Comparison of ENCODE assay signal across 24 mouse cellular contexts in the genomic region with DNA sequence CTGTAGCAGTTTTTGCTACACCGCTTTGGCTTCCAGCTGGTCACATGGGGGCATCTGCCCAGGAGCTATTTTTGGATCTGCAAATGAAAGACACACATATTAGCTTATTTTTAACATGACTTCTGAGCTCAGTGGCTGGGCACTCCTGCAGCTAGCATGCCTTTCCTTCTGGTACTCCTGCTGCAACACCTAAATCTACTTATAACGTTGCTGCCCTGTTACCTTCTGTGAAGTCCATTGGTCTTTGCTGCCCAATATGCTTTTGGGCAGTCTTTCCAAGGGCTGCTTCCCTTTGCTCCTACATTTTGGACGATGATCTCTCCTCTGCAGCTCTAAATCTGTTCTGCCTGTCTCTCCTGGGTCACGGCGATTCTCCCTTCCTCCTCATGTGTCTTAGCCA. TPM values are rescaled to one million over a fixed set of nuclear protein-coding genes. Genes with fewer than 3 reads are reported as not detected.
DNase-seq lines count a peak whose midpoint lies in the region; TF ChIP-seq lines count a peak whose summit lies in the region.
"Had no signal": no experiment of that assay in that cellular context is flagged by ENCODE, and none has a peak within 500 bp of the region (broad histone marks: within the 10 kb centered on the region; RNA-seq: fewer than 3 reads in every experiment).

No protein-coding gene starts in this region.

- intact Hi-C loops in gastrocnemius, adult 2 months (cut with DNase I), result no loop called here

- WGBS in cerebellum, adult 2 months, result 17% methylated on average over 5 of the region's 5 CpGs

- TF ChIP-seq CTCF in gastrocnemius, adult 2 months (IDR thresholded peaks at IDR 0.05), result no peak
- no peak for TF ChIP-seq CTCF in cerebellum, adult 2 months (IDR thresholded peaks at IDR 0.05; ENCODE audit: borderline replicate concordance, insufficient read depth, low read depth, low read length)

- no peak for TF ChIP-seq POLR2A in cerebellum, adult 2 months (IDR thresholded peaks at IDR 0.05; ENCODE audit: borderline replicate concordance, insufficient read depth, low read length)

- no peaks in the 10 kb centered on the region for H3K27me3 ChIP-seq in cerebellum, adult 2 months (ENCODE audit: control insufficient read depth, insufficient read depth, low read length)
- H3K27me3 ChIP-seq: forebrain, embryonic 15.5 days; heart, embryonic 15.5 days; hindbrain, embryonic 13.5 days; Patski had no signal

- H3K27ac ChIP-seq in gastrocnemius, adult 2 months, result 0 out of 2 replicates have a peak overlapping the region, but pooled peaks have one; percentile 12
- peak overlapping the region; percentile 40; the same call in 1 of the 2 replicates for H3K27ac ChIP-seq in cerebellum, adult 2 months (ENCODE audit: insufficient read depth, low read length)
- H3K27ac ChIP-seq: forebrain, embryonic 10.5 days; forebrain, embryonic 15.5 days; heart, embryonic 15.5 days; hindbrain, embryonic 13.5 days; liver, embryonic 14.5 days had no signal

- peak; percentile 17 for DNase-seq in gastrocnemius, adult 2 months
- DNase-seq in gastrocnemius, postnatal 25 days, result no peak
- DNase-seq in cerebellum, adult 2 months, result peak; percentile 57 to 71
- peak; percentile 19 to 56 for DNase-seq in cerebellum, postnatal 14 days
- DNase-seq in kidney, postnatal 14 days, result no peak
- DNase-seq in ovary, postnatal 14 days (ENCODE audit: low spot score), result no peak
- DNase-seq in lung, postnatal 10 days, result no peak
- DNase-seq: adrenal gland, postnatal 14 days; kidney, adult 9 months; kidney, postnatal 10 days; layer of hippocampus, adult 9-11 months; liver; lung, adult 2 months; lung, postnatal 14 days; midbrain, embryonic 14.5 days; retina, postnatal 1 day; right cerebral cortex, postnatal 14 days; thymus, postnatal 25 days had no signal

- H3K4me3 ChIP-seq in gastrocnemius, adult 2 months, result peak overlapping the region; percentile 40
- no peak overlapping the region for H3K4me3 ChIP-seq in cerebellum, adult 2 months (replicated peaks; ENCODE audit: insufficient read depth, low read depth, low read length)
- H3K4me3 ChIP-seq: forebrain, embryonic 10.5 days; forebrain, embryonic 15.5 days; heart, embryonic 15.5 days; hindbrain, embryonic 13.5 days had no signal

- no peaks in the 10 kb centered on the region; the same call in 1 of the 2 replicates for H3K4me1 ChIP-seq in cerebellum, adult 2 months (ENCODE audit: control insufficient read depth, insufficient read depth, low read length)
- H3K4me1 ChIP-seq: forebrain, embryonic 10.5 days; forebrain, embryonic 15.5 days; heart, embryonic 15.5 days; hindbrain, embryonic 13.5 days had no signal

RNA-seq across cellular contexts. Expression of gene Dmac1, which starts 54.7 kb away (rescaled TPM):
- 10 to 100 TPM; 47.8 to 59.6 TPM for total RNA-seq in gastrocnemius, adult 2 months (2021)
- 10 to 100 TPM; 45.0 to 49.9 TPM for total RNA-seq in gastrocnemius, postnatal 25 days (2021)
- 55.2 and 59.8 TPM in 2 replicates for polyA plus RNA-seq in cerebellum, adult 2 months (2012; rRNA removed)

Comparison
In these comparisons a context has a peak if more than half of its experiments do, and no peak if none do; other contexts are left out.
1. DNase-seq: peak in gastrocnemius, adult 2 months (single experiment), cerebellum, adult 2 months (2 of 2) and cerebellum, postnatal 14 days (2 of 2); none in gastrocnemius, postnatal 25 days (single experiment), kidney, postnatal 14 days (single experiment), ovary, postnatal 14 days (single experiment) and lung, postnatal 10 days (single experiment).